Mouse (Mus musculus) bone marrow macrophage, adult 2 months (primary cell): ENCODE data around the gene Lman2.

Source experiments
- CTCF ChIP-seq: IDR thresholded peaks from 2 replicates; pipeline ENCODE4 v1.5.1; 2012; ENCODE audit warnings: low read depth, mild to moderate bottlenecking, low read length, moderate library complexity
- POLR2A ChIP-seq: IDR thresholded peaks from 2 replicates; pipeline ENCODE4 v1.6.1; 2012; ENCODE audit warnings: mild to moderate bottlenecking, low read depth, low read length, borderline replicate concordance

DNA sequence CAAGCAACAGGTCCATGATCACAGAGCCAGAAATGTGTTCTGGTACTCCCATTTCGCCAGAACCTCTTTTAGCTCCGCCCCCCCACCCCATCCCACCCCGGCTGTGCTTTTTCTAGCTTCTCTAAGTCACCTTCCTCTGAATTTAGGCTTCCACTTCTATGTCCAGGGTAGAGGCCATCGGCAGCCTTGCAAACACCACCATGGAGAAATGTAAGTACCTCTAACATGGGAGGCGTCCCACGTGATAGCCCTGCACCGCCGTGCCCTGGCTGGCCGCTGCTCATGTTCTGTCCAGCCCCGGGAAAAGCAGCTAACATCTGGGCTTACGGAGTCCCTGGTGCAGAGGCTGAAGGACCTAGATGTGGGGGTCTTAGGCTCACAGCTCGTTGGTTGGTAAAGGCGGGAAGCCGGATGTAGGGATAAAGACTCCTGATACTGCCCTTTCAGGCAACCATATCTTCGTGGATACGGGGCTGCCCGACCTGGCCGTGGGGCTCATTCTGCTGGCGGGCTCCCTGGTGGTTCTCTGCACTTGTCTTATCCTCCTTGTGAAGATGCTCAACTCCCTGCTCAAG, 46.0 kb upstream of the Lman2 start:
- TF ChIP-seq CTCF = no peak
- no peak for TF ChIP-seq POLR2A
